Mouse (Mus musculus): Measurements from ENCODE around the gene Zfp467.

DNA sequence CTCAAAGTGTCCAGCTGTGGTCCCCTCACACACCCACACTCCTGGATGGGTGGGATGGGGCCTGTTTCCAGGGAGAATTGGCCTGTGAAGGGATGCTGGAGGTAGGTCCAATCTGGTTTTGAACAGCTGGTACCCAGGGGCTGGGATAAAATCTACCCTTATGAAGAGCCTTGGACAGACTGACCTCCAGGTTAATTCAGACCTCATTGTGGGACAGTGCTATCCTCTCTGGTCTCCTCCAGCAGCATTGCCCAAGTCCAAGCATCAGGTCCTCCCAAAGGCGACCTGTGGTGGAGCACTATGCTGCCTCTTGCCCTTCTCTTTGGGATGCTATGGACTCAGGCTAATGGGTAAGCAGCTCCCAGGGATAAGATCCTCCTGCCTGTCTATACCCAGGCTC, 2.3 kb upstream of the Zfp467 start, which contains the start of gene Sspo:
- TF ChIP-seq POLR2A (IDR thresholded peaks at IDR 0.05; ENCODE audit: extremely low read depth, insufficient read depth, low read length), result no peak
- no peak for TF ChIP-seq CTCF (IDR thresholded peaks at IDR 0.05; ENCODE audit: extremely low read depth, insufficient read depth, low read length)

All from cortical plate, adult 2 months (tissue).